Mouse (Mus musculus): Measurements from ENCODE around the gene Tomm40l. TPM values are rescaled to one million over a fixed set of nuclear protein-coding genes. Genes with fewer than 3 reads are reported as not detected.

The Tomm40l gene
- polyA plus RNA-seq, 1 experiment from 2014 or later = 26.4 TPM

- H3K9me3 ChIP-seq (ENCODE audit: control insufficient read depth, low read length) = no peaks in the 10 kb centered on the region
- DNase-seq (ENCODE audit: low spot score) = no peak
- peaks cover 32% of the 10 kb centered on the region for H3K36me3 ChIP-seq (ENCODE audit: control insufficient read depth, insufficient read depth, low read length)
- H3K27ac ChIP-seq (replicated peaks; ENCODE audit: low read depth, low read length) = no peak overlapping the region
- 95% methylated on average over 4 of the region's 4 CpGs for WGBS
- no peak overlapping the region for H3K4me3 ChIP-seq (ENCODE audit: low read depth, low read length)
- no peak overlapping the region for H3K9ac ChIP-seq (ENCODE audit: low read length)
- H3K27me3 ChIP-seq (ENCODE audit: control insufficient read depth, insufficient read depth, low read length) = no peaks in the 10 kb centered on the region
- H3K4me2 ChIP-seq (ENCODE audit: low read depth, severe bottlenecking) = no peak overlapping the region
- no peak for ATAC-seq (ENCODE audit: insufficient number of reproducible peaks, low FRiP score, low TSS enrichment, low read depth)
- peaks cover 3% of the 10 kb centered on the region; the same call in 1 of the 2 replicates for H3K4me1 ChIP-seq (ENCODE audit: control insufficient read depth, insufficient read depth, low read length)
Measured at GRCm38 (mm10) chr1:171235791-171236190, 13.5 kb upstream of the Tomm40l start.

DNA sequence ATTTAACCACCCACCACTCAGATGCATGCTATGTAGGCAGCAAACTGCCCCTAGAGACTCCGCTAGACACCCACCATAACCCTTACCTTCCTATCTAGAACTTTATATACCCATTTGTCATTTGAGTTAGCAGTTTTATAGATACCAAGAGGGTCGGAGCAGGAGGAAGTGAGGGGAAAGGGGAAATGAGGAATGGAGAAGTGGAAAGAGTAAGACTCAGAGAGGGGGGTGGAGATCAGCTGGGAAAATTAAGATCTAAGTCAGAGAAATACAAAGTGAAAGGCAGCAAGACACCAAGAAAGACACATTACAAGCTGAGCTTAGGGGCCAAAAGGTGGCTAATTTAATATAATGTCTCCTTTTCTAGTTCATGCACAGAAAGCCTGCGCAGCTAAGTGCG lies 12.2 kb upstream of the Tomm40l start:
- no peak for DNase-seq (ENCODE audit: low spot score)
- Histone ChIP-seq H3K4me1 (ENCODE audit: control insufficient read depth, insufficient read depth, low read length) (peaks cover 9% of the 10 kb centered on the region; the same call in 1 of the 2 replicates), H3K4me2 (ENCODE audit: low read depth, severe bottlenecking) (no peak overlapping the region), H3K27ac (replicated peaks; ENCODE audit: low read depth, low read length) (no peak overlapping the region), H3K27me3 (ENCODE audit: control insufficient read depth, insufficient read depth, low read length) (no peaks in the 10 kb centered on the region), H3K36me3 (ENCODE audit: control insufficient read depth, insufficient read depth, low read length) (peaks cover 32% of the 10 kb centered on the region), H3K9me3 (ENCODE audit: control insufficient read depth, low read length) (no peaks in the 10 kb centered on the region), H3K4me3 (ENCODE audit: low read depth, low read length) (no peak overlapping the region), H3K9ac (ENCODE audit: low read length) (no peak overlapping the region)
- ATAC-seq (ENCODE audit: insufficient number of reproducible peaks, low FRiP score, low TSS enrichment, low read depth) = no peak
- 88% methylated on average over 4 of the region's 4 CpGs for WGBS

- no peaks in the 10 kb centered on the region for H3K9me3 ChIP-seq (ENCODE audit: control insufficient read depth, low read length)
Measured at GRCm38 (mm10) chr1:171234126-171234525, 11.8 kb upstream of the Tomm40l start, which contains the start of gene Fcer1g. Gene Fcer1g (minus strand): TSS chr1:171234365.

DNA sequence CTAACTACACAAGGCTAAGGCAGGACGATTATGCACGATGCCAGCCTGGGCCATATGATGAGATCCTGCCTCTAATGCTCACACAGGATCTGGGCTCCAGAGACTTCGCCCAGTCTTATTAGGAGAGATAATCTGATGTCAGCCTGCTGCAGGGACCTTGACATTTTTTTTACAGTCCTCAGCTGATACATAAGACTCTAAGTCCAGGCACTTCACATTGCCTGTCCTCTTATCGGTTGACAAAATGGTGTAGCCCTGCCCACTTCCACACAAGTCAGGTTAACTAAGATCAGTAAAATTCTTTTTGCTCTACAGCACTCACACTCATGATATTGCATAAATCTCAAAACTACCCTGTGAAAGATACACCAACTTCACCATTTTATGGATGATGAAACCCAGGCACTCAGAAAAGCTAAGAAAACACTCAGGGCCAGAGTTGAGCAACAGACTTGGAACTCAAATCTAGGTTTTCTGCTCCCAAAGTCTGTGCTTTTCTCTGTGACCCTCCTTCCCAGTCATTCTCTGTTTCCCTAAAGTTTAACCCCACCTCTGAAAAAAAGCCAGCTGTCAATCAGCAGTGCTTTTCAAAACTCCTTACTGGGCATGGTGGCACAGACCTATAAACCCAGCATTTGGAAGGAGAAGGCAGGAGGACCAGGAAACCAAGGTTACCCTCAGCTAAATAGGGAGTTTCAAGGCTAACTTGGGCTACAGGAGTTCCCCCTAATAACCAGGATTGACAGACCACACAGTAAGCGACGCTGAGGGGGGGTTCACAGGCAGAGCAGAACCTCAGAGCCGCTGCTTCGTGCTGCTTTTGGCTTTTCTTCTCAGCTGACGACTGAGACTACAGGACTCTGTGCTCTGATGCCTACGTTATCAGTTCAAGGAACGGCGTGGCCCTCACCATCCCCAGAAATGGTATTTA lies 10.8 kb upstream of the Tomm40l start:
- no peaks in the 10 kb centered on the region for H3K27me3 ChIP-seq (ENCODE audit: control insufficient read depth, insufficient read depth, low read length)
- no peaks in the 10 kb centered on the region for H3K9me3 ChIP-seq (ENCODE audit: control insufficient read depth, low read length)
- H3K4me2 ChIP-seq (ENCODE audit: low read depth, severe bottlenecking) = no peak overlapping the region
- peaks cover 23% of the 10 kb centered on the region for H3K36me3 ChIP-seq (ENCODE audit: control insufficient read depth, insufficient read depth, low read length)
- ATAC-seq (ENCODE audit: insufficient number of reproducible peaks, low FRiP score, low TSS enrichment, low read depth) (no peak), DNase-seq (ENCODE audit: low spot score) (no peak)
- no peak overlapping the region for H3K27ac ChIP-seq (replicated peaks; ENCODE audit: low read depth, low read length)
- peaks cover 9% of the 10 kb centered on the region; the same call in 1 of the 2 replicates for H3K4me1 ChIP-seq (ENCODE audit: control insufficient read depth, insufficient read depth, low read length)
- WGBS = 89% methylated on average over 12 of the region's 12 CpGs
- no peak overlapping the region for H3K4me3 ChIP-seq (ENCODE audit: low read depth, low read length)
- H3K9ac ChIP-seq (ENCODE audit: low read length) = no peak overlapping the region

More at GRCm38 (mm10) chr1:171234126-171234525, 11.8 kb upstream of the Tomm40l start, which contains the start of gene Fcer1g:
- no peak within 1 kb of the TSS for H3K27ac ChIP-seq (replicated peaks; ENCODE audit: low read depth, low read length)
- whole genome bisulfite sequencing = 91% methylated on average over 14 of the region's 14 CpGs
- DNase-seq (ENCODE audit: low spot score) (no peak), ATAC-seq (ENCODE audit: insufficient number of reproducible peaks, low FRiP score, low TSS enrichment, low read depth) (no peak)
- H3K27me3 ChIP-seq (ENCODE audit: control insufficient read depth, insufficient read depth, low read length) = no peaks in the 10 kb centered on the region
- H3K36me3 ChIP-seq (ENCODE audit: control insufficient read depth, insufficient read depth, low read length) = peaks cover 32% of the 10 kb centered on the region
- no peak within 1 kb of the TSS for H3K4me2 ChIP-seq (ENCODE audit: low read depth, severe bottlenecking)
- peaks cover 9% of the 10 kb centered on the region; the same call in 1 of the 2 replicates for H3K4me1 ChIP-seq (ENCODE audit: control insufficient read depth, insufficient read depth, low read length)
- H3K4me3 ChIP-seq (ENCODE audit: low read depth, low read length) = no peak within 1 kb of the TSS
- H3K9ac ChIP-seq (ENCODE audit: low read length) = no peak within 1 kb of the TSS

GRCm38 (mm10) chr1:171232348-171232747 lies 10.0 kb upstream of the Tomm40l start:
- no peaks in the 10 kb centered on the region for H3K27me3 ChIP-seq (ENCODE audit: control insufficient read depth, insufficient read depth, low read length)
- H3K36me3 ChIP-seq (ENCODE audit: control insufficient read depth, insufficient read depth, low read length) = peaks cover 15% of the 10 kb centered on the region; the same call in 1 of the 2 replicates
- no peak overlapping the region for H3K4me2 ChIP-seq (ENCODE audit: low read depth, severe bottlenecking)
- no peaks in the 10 kb centered on the region for H3K9me3 ChIP-seq (ENCODE audit: control insufficient read depth, low read length)
- DNase-seq (ENCODE audit: low spot score) (no peak), ATAC-seq (ENCODE audit: insufficient number of reproducible peaks, low FRiP score, low TSS enrichment, low read depth) (no peak)
- no peak overlapping the region for H3K4me3 ChIP-seq (ENCODE audit: low read depth, low read length)
- no peak overlapping the region for H3K27ac ChIP-seq (replicated peaks; ENCODE audit: low read depth, low read length)
- no peak overlapping the region for H3K9ac ChIP-seq (ENCODE audit: low read length)
- 92% methylated on average over 5 of the region's 5 CpGs for WGBS
- peaks cover 9% of the 10 kb centered on the region; the same call in 1 of the 2 replicates for H3K4me1 ChIP-seq (ENCODE audit: control insufficient read depth, insufficient read depth, low read length)

GRCm38 (mm10) chr1:171231844-171232243 lies 9.5 kb upstream of the Tomm40l start:
- no peak overlapping the region for H3K27ac ChIP-seq (replicated peaks; ENCODE audit: low read depth, low read length)
- DNase-seq (ENCODE audit: low spot score) = no peak
- ATAC-seq (ENCODE audit: insufficient number of reproducible peaks, low FRiP score, low TSS enrichment, low read depth) = no peak

GRCm38 (mm10) chr1:171230215-171230614 lies 7.9 kb upstream of the Tomm40l start:
- no peaks in the 10 kb centered on the region for H3K9me3 ChIP-seq (ENCODE audit: control insufficient read depth, low read length)
- WGBS = 13% methylated on average over 3 of the region's 3 CpGs
- H3K4me1 ChIP-seq (ENCODE audit: control insufficient read depth, insufficient read depth, low read length) = peaks cover 9% of the 10 kb centered on the region; the same call in 1 of the 2 replicates
- no peaks in the 10 kb centered on the region for H3K27me3 ChIP-seq (ENCODE audit: control insufficient read depth, insufficient read depth, low read length)
- H3K27ac ChIP-seq (replicated peaks; ENCODE audit: low read depth, low read length) = peak overlapping the region; percentile 69
- peaks cover 7% of the 10 kb centered on the region; the same call in 1 of the 2 replicates for H3K36me3 ChIP-seq (ENCODE audit: control insufficient read depth, insufficient read depth, low read length)
- no peak for DNase-seq (ENCODE audit: low spot score)
- no peak overlapping the region for H3K4me2 ChIP-seq (ENCODE audit: low read depth, severe bottlenecking)
- ATAC-seq (ENCODE audit: insufficient number of reproducible peaks, low FRiP score, low TSS enrichment, low read depth) = peak; percentile 52; the same call in 1 of the 2 replicates
- H3K4me3 ChIP-seq (ENCODE audit: low read depth, low read length) = no peak overlapping the region
- H3K9ac ChIP-seq (ENCODE audit: low read length) = no peak overlapping the region

More at GRCm38 (mm10) chr1:171231844-171232243, 9.5 kb upstream of the Tomm40l start:
- Histone ChIP-seq H3K27me3 (ENCODE audit: control insufficient read depth, insufficient read depth, low read length) (no peaks in the 10 kb centered on the region), H3K9me3 (ENCODE audit: control insufficient read depth, low read length) (no peaks in the 10 kb centered on the region), H3K4me2 (ENCODE audit: low read depth, severe bottlenecking) (no peak overlapping the region), H3K4me3 (ENCODE audit: low read depth, low read length) (no peak overlapping the region), H3K36me3 (ENCODE audit: control insufficient read depth, insufficient read depth, low read length) (peaks cover 15% of the 10 kb centered on the region; the same call in 1 of the 2 replicates), H3K9ac (ENCODE audit: low read length) (no peak overlapping the region), H3K4me1 (ENCODE audit: control insufficient read depth, insufficient read depth, low read length) (peaks cover 9% of the 10 kb centered on the region; the same call in 1 of the 2 replicates)
- 88% methylated on average over 4 of the region's 4 CpGs for WGBS

DNA sequence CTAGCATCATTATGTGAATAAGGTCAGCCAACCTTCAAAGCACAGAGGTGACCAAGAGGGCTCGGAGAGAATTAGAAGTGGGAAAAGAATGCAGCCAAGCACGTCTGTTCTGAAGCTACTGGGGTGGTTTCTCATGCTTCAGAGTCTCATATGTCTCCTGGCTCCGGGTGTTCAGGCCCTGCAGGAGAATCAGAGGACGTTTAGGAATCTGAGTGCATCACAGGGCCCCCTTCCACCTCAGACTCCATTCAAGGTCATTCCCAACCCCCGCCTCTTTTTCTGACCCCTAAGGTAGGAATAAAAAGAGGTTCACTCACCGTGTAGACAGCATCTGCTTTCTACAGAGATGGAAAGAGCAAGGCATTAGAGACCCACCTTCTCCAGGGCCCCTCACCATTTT lies 7.4 kb upstream of the Tomm40l start:
- Histone ChIP-seq H3K4me2 (ENCODE audit: low read depth, severe bottlenecking) (no peak overlapping the region), H3K4me1 (ENCODE audit: control insufficient read depth, insufficient read depth, low read length) (peaks cover 9% of the 10 kb centered on the region; the same call in 1 of the 2 replicates), H3K9ac (ENCODE audit: low read length) (no peak overlapping the region), H3K9me3 (ENCODE audit: control insufficient read depth, low read length) (no peaks in the 10 kb centered on the region), H3K27me3 (ENCODE audit: control insufficient read depth, insufficient read depth, low read length) (no peaks in the 10 kb centered on the region), H3K4me3 (ENCODE audit: low read depth, low read length) (no peak overlapping the region), H3K27ac (replicated peaks; ENCODE audit: low read depth, low read length) (peak overlapping the region; percentile 69), H3K36me3 (ENCODE audit: control insufficient read depth, insufficient read depth, low read length) (peaks cover 7% of the 10 kb centered on the region; the same call in 1 of the 2 replicates)
- WGBS = 36% methylated on average over 6 of the region's 6 CpGs
- no peak for ATAC-seq (ENCODE audit: insufficient number of reproducible peaks, low FRiP score, low TSS enrichment, low read depth)
- DNase-seq (ENCODE audit: low spot score) = peak; percentile 50

All from limb, embryonic 11.5 days (tissue).